Mouse (Mus musculus): ENCODE measurements around the gene Rev3l.

DNA sequence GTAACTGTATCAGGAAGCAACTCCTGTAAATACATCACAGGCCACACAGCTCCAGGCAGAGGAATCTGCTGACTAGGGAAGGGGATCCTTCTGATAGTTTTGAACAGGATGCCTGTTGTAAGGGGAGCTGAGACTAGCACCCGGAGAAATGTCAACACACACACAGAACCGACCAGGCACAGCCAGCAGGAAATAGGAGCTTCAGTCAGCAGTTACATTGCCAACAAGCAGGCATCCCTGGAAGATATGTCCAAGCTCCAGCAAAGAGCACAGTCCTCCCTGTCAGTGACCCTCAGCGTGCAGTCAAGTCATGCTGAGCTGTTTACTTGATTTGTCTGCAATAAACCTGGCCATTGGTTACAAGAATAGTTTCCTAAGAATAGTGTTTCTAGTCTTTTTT, 156.7 kb downstream of the Rev3l start:
- no peak for TF ChIP-seq CTCF (IDR thresholded peaks at IDR 0.05; ENCODE audit: low read depth)
- TF ChIP-seq EP300 (IDR thresholded peaks at IDR 0.05; ENCODE audit: low read depth) = no peak

Data from liver, embryonic 14.5 days (tissue).